Mouse (Mus musculus) activated CD4-positive, CD25-positive, alpha-beta regulatory T cell (primary cell): ENCODE results near the gene Lmnb2. TPM values are rescaled to one million over a fixed set of nuclear protein-coding genes. Genes with fewer than 3 reads are reported as not detected.

Experiments used
- polyA plus RNA-seq, 2 experiments: library from polyadenylated mRNA; unstranded; fragments of 100-300 nt; shearing (Covaris generic); gene quantifications; one replicate each; pipeline ENCODE4 v1.2.1; 2017

Lmnb2 gene
- 10 to 100 TPM in 1 of 2 experiments, 1 to 10 TPM in 1; 7.6 to 12.9 TPM for polyA plus RNA-seq

DNA sequence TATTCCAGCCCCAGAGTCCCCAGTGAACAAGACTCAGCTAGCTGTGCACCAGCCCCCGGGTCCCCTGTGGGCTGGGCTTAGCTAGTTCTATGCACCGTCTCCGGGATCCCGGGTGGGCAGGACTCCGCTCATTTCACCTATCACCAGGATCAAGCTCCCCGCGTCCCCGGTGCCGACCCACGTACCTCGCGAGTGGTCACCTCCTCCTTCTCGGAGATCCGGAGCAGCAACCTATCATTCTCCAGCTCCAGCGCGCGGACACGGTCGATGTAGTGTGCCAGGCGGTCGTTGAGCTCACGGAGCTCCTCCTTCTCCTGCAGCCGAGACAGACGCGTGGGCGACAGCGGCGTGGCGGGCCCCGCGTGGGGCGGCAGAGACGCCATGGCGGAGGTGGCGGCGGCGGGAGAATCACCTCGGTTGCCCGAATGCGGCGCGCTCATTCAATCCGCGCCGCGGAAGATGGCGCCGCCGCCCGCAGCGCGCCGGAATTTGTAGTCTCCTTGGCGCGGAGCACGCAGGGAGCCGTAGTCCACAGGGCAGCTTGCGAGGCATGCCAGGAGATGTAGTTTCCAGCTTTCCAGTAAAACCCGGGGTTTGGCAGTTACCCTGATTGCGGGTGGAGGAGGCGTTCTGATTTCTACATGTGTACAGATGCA is at the start of gene Lmnb2:
Lmnb2 (minus strand) TSS at position 467 of the 656 bp plus-strand sequence.

DNA sequence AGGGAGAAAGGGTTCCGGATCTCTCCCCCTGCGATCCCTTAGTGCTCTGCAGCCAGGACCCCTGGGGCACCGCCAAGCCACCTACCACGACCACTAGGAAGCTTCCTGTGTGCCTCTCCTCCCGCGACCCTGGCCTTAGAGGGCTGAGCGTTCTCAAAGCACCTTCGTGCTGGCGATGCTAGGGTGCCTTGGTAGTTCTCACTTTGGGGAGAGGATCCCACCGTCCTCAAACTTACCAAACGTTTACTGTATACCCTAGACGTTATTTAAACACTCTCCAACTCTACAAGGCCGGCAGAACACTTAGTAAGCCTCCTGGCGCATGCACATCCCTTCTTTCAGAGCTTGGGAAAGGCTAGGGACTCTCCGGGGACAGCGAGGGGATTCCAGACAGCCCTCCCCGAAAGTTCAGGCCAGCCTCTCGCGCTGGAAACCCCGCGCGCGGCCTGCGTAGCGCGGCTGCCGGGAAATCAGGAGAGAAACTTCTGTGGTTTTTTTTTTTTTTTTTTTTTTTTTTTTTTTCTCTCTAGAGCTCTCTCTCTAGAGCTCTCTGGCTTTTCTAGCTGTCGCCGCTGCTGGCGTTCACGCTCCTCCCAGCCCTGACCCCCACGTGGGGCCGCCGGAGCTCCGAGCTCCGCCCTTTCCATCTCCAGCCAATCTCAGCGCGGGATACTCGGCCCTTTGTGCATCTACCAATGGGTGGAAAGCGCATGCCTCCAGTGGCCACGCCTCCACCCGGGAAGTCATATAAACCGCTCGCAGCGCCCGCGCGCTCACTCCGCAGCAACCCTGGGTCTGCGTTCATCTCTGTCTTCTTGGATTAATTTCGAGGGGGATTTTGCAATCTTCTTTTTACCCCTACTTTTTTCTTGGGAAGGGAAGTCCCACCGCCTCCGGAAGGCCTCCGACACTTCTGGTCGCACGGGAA is 11.5 kb upstream of the Lmnb2 start, which contains the start of gene Gadd45b:
Gadd45b (plus strand) TSS at position 775 of the 928 bp plus-strand sequence.

DNA sequence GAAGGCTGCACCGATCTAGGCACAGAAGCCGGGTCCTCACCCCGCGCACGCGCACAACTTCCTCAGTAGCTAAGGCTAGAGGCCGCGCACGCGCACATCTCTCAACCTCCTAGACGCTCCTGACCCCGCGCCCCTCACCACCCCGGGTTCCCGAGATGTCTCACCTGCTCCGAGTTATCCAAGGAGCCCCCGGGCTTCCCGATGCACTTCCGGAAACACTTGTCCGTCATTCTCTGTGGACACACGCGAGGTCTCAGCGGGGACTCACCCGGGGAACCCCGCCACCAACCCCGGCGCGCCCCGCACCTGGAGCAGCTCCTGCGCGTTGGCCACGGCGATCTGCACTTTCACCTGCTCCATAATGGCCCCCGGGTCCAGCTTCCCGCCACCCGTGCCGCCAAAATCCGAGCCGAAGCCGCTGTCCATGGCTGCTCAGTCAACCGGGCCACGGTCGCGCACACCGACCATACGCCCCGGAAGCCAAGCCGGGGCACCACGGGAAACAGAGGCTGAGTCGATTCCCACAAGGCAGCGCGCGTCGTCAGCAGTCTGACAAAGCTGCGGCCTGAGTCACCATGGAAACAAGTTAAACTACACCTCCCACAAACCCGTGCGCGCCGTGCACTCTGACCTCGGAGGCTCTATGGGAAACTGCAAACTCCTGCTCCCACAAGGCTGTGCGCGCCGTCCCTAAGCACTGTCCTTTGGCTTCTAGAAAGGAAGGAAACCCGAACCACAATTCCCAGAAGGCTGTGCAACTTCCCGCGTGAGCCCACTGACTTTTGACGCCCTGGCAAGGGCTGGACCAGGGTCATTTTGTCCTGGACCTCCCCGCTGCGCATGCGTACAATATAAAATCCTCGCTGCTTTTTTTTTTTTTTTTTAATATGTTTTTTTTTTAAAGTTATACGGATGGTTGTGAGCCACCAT is 17.5 kb downstream of the Lmnb2 start, which contains the start of gene Timm13:
Timm13 (minus strand) TSS at position 652 of the 930 bp plus-strand sequence.

DNA sequence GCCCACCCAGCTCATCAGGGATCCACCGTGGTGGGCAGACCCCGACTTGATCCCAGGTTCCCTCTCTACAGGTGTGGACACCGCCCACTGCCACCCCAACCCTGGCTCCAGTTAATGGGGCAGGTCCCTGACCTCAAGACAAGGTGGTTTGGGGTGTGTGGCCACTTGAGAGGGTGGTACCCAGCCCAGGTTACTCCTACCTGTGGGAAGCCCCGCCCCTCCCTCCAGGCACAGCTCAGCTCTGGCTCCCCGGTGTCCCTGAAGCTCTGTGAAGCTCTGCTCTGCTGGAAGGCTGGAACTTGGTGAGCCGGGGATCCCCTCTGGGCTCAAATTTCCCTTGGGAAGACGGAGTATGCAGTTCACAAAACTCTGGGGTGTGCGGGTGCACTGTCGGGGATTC is 46.5 kb downstream of the Lmnb2 start, which contains the start of gene Tmprss9:
Tmprss9 (plus strand) TSS at position 268 of the 400 bp plus-strand sequence.

DNA sequence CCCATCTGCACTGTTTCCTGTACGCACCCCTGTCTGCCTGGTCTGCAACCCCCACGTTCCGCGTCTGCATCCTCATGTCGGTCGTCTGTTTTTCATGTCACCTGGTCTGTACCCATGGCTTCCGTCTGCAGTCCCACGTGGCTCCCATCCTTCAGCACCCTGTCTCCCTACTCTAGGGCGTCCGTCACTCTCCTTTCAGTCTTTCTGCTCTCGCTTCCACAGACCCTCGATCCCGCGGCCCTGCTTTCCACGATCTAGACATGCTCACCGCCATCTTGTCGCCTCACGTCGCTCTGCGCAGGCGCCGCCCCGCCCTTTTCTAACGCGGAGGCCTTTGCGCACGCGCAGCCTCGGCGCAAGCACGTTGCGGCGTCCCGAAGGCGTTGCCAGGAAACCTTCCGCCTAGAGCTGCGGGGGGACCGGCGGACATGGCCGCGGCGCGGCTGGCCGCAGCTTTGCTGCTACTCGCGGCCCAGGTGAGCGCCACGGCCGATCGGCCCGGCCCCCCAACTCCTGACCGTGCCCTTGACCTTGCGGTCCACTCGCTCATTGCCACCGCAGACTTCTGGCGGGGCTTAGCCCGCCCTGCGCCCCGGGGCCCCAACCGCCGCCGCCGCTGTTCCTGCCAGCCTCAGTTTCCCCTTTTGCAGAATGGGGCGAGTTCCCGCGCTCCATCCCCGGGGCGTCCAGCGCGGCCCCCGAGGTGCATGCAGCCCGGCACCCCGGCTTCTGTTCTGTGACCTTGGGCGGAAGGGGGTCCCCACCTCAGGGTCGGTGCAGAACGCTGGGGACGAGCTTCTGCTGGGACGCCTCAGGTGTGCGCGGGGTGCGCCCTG is 62.9 kb downstream of the Lmnb2 start, which contains the start of the genes Lsm7 and Sppl2b:
Lsm7 (minus strand) TSS at position 297 of the 836 bp plus-strand sequence.
Sppl2b (plus strand) TSS at position 363 of the 836 bp plus-strand sequence.

Other genes with a start within 250 kb of the Lmnb2 start
- gene Mknk2, start 240.1 kb downstream of the Lmnb2 start, polyA plus RNA-seq: 100 to 1,000 TPM; 110 to 242 TPM
- 100 to 1,000 TPM; 213 to 321 TPM for gene Mob3a, start 216.3 kb downstream of the Lmnb2 start, polyA plus RNA-seq
- 100 to 1,000 TPM; 121 to 131 TPM for gene Izumo4, start 216.1 kb downstream of the Lmnb2 start, polyA plus RNA-seq
- gene Ap3d1, start 176.0 kb downstream of the Lmnb2 start, polyA plus RNA-seq: 10 to 100 TPM; 38.5 to 75.7 TPM
- 10 to 100 TPM; 14.8 to 15.7 TPM for gene Dot1l, start 163.0 kb downstream of the Lmnb2 start, polyA plus RNA-seq
- gene Sf3a2, start 120.0 kb downstream of the Lmnb2 start, polyA plus RNA-seq: 10 to 100 TPM; 64.0 to 79.5 TPM
- 100 to 1,000 TPM; 224 to 242 TPM for gene Plekhj1, start 119.6 kb downstream of the Lmnb2 start, polyA plus RNA-seq
- not detected for gene Amh, start 113.0 kb downstream of the Lmnb2 start, polyA plus RNA-seq
- under 1 TPM in 1 of 2 experiments, not detected in 1; 0.53 TPM for gene Jsrp1, start 104.7 kb downstream of the Lmnb2 start, polyA plus RNA-seq
- gene Oaz1, start 91.6 kb downstream of the Lmnb2 start, polyA plus RNA-seq: 1,000 to 10,000 TPM; 2,247 to 2,345 TPM
- gene Lingo3, start 74.2 kb downstream of the Lmnb2 start, polyA plus RNA-seq: under 1 TPM in 1 of 2 experiments, not detected in 1; 0.21 TPM
- gene Lsm7, start 63.0 kb downstream of the Lmnb2 start, polyA plus RNA-seq: 100 to 1,000 TPM; 151 to 243 TPM
- 10 to 100 TPM; 20.9 to 29.3 TPM for gene Sppl2b, start 63.0 kb downstream of the Lmnb2 start, polyA plus RNA-seq
- gene Tmprss9, start 46.4 kb downstream of the Lmnb2 start, polyA plus RNA-seq: under 1 TPM in 1 of 2 experiments, not detected in 1; 0.05 TPM
- 100 to 1,000 TPM; 213 to 220 TPM for gene Timm13, start 17.3 kb downstream of the Lmnb2 start, polyA plus RNA-seq
- 10 to 100 TPM; 40.6 to 80.6 TPM for gene Gadd45b, start 11.8 kb upstream of the Lmnb2 start, polyA plus RNA-seq
- under 1 TPM in 1 of 2 experiments, not detected in 1; 0.28 TPM for gene Gng7, start 96.7 kb upstream of the Lmnb2 start, polyA plus RNA-seq
- under 1 TPM in 1 of 2 experiments, not detected in 1; 0.54 TPM for gene Diras1, start 107.4 kb upstream of the Lmnb2 start, polyA plus RNA-seq
- 10 to 100 TPM; 13.9 to 14.7 TPM for gene Slc39a3, start 119.2 kb upstream of the Lmnb2 start, polyA plus RNA-seq
- 10 to 100 TPM; 79.3 to 94.4 TPM for gene Sgta, start 141.9 kb upstream of the Lmnb2 start, polyA plus RNA-seq
- gene Thop1, start 151.8 kb upstream of the Lmnb2 start, polyA plus RNA-seq: 1 to 10 TPM; 6.0 to 8.7 TPM
- gene Creb3l3, start 180.6 kb upstream of the Lmnb2 start, polyA plus RNA-seq: under 1 TPM in 1 of 2 experiments, not detected in 1; 0.22 TPM
- 100 to 1,000 TPM; 162 to 191 TPM for gene Map2k2, start 187.7 kb upstream of the Lmnb2 start, polyA plus RNA-seq
- gene Zbtb7a, start 217.0 kb upstream of the Lmnb2 start, polyA plus RNA-seq: 10 to 100 TPM; 69.4 to 76.2 TPM
- gene Pias4, start 249.7 kb upstream of the Lmnb2 start, polyA plus RNA-seq: 10 to 100 TPM; 42.8 to 50.1 TPM